Comparison of ENCODE assay signal across 8 mouse cellular contexts in genomic region chr10:80827870-80828420, GRCm38 (mm10). TPM values are rescaled to one million over a fixed set of nuclear protein-coding genes. Genes with fewer than 3 reads are reported as not detected.
DNase-seq lines count a peak whose midpoint lies in the region; ATAC-seq and TF ChIP-seq lines count a peak whose summit lies in the region.
"Had no signal": no experiment of that assay in that cellular context is flagged by ENCODE, and none has a peak within 500 bp of the region (broad histone marks: within the 10 kb centered on the region; RNA-seq: fewer than 3 reads in every experiment).

No protein-coding gene starts in this region.

- DNase-seq in lung, postnatal 14 days: no peak
- no peak for DNase-seq in forebrain, embryonic 11.5 days (ENCODE audit: low spot score)
- DNase-seq in limb, embryonic 11.5 days (ENCODE audit: low spot score): no peak
- DNase-seq in left cerebral cortex, postnatal 36 days (ENCODE audit: low spot score in 2 of 2): no peak
- DNase-seq in frontal cortex, postnatal 10 days (ENCODE audit: low spot score in 2 of 2): no peak
- DNase-seq: kidney, adult 9 months had no signal

- intact Hi-C loops in left cerebral cortex, postnatal 36 days (cut with DNase I): loop anchor here (10.0 kb wide), 1 partner anchor 167 kb away; no protein-coding TSS in a partner anchor

- no peak for TF ChIP-seq POLR2A in small intestine, adult 2 months (IDR thresholded peaks at IDR 0.05; ENCODE audit: low read depth, low read length)

- ATAC-seq in lung, embryonic 15.5 days (ENCODE audit: borderline replicate concordance, extremely low read depth, low FRiP score, low TSS enrichment): no peak
- no peak for ATAC-seq in forebrain, embryonic 11.5 days (replicated peaks; ENCODE audit: low FRiP score)
- no peak for ATAC-seq in limb, embryonic 11.5 days (ENCODE audit: insufficient number of reproducible peaks, low FRiP score, low TSS enrichment, low read depth)

- no peak for TF ChIP-seq CTCF in small intestine, adult 2 months (IDR thresholded peaks at IDR 0.05; ENCODE audit: extremely low read depth, insufficient read length, insufficient replicate concordance, low read depth, low read length)

- peak overlapping the region; percentile 80 for H3K4me2 ChIP-seq in lung, embryonic 15.5 days
- H3K4me2 ChIP-seq in forebrain, embryonic 11.5 days (ENCODE audit: low read depth, low read length, severe bottlenecking): peak overlapping the region; percentile 97
- H3K4me2 ChIP-seq in limb, embryonic 11.5 days (ENCODE audit: low read depth, severe bottlenecking): peak overlapping the region; percentile 96

- peaks cover 29% of the 10 kb centered on the region for H3K4me1 ChIP-seq in lung, embryonic 15.5 days
- H3K4me1 ChIP-seq in forebrain, embryonic 11.5 days (replicated peaks; ENCODE audit: control insufficient read depth, insufficient read depth, low read length): peaks cover 18% of the 10 kb centered on the region
- H3K4me1 ChIP-seq in limb, embryonic 11.5 days (ENCODE audit: control insufficient read depth, insufficient read depth, low read length): peaks cover 23% of the 10 kb centered on the region
- peaks cover 23% of the 10 kb centered on the region for H3K4me1 ChIP-seq in small intestine, adult 2 months (ENCODE audit: control insufficient read depth, insufficient read depth, insufficient read length, low read length)

- H3K9me3 ChIP-seq in lung, embryonic 15.5 days: no peaks in the 10 kb centered on the region
- no peaks in the 10 kb centered on the region for H3K9me3 ChIP-seq in forebrain, embryonic 11.5 days (ENCODE audit: control insufficient read depth, low read length)
- H3K9me3 ChIP-seq in limb, embryonic 11.5 days (ENCODE audit: control insufficient read depth, low read length): no peaks in the 10 kb centered on the region

- peak overlapping the region; percentile 77 for H3K4me3 ChIP-seq in lung, embryonic 15.5 days
- H3K4me3 ChIP-seq in forebrain, embryonic 11.5 days (ENCODE audit: low read depth, low read length): peak overlapping the region; percentile 59
- peak overlapping the region; percentile 54 for H3K4me3 ChIP-seq in limb, embryonic 11.5 days (ENCODE audit: low read depth, low read length)
- H3K4me3 ChIP-seq in small intestine, adult 2 months (ENCODE audit: low read depth, low read length): peak overlapping the region; percentile 76

- H3K27me3 ChIP-seq in lung, embryonic 15.5 days: peaks cover 2% of the 10 kb centered on the region; the same call in 1 of the 2 replicates
- H3K27me3 ChIP-seq in forebrain, embryonic 11.5 days (ENCODE audit: control insufficient read depth, insufficient read depth, low read length): no peaks in the 10 kb centered on the region
- no peaks in the 10 kb centered on the region for H3K27me3 ChIP-seq in limb, embryonic 11.5 days (ENCODE audit: control insufficient read depth, insufficient read depth, low read length)
- no peaks in the 10 kb centered on the region for H3K27me3 ChIP-seq in small intestine, adult 2 months (ENCODE audit: control insufficient read depth, insufficient read depth, low read length)

- H3K27ac ChIP-seq in lung, embryonic 15.5 days: no peak overlapping the region
- no peak overlapping the region for H3K27ac ChIP-seq in forebrain, embryonic 11.5 days (ENCODE audit: low read depth, low read length)
- no peak overlapping the region for H3K27ac ChIP-seq in limb, embryonic 11.5 days (replicated peaks; ENCODE audit: low read depth, low read length)
- H3K27ac ChIP-seq in small intestine, adult 2 months (ENCODE audit: insufficient read depth, low read depth, low read length): no peak overlapping the region

- H3K9ac ChIP-seq in lung, embryonic 15.5 days: peak overlapping the region; percentile 96
- H3K9ac ChIP-seq in forebrain, embryonic 11.5 days (ENCODE audit: low read length): peak overlapping the region; percentile 82
- H3K9ac ChIP-seq in limb, embryonic 11.5 days (ENCODE audit: low read length): peak overlapping the region; percentile 95

- H3K36me3 ChIP-seq in lung, embryonic 15.5 days: peaks cover 17% of the 10 kb centered on the region
- no peaks in the 10 kb centered on the region; the same call in 1 of the 2 replicates for H3K36me3 ChIP-seq in forebrain, embryonic 11.5 days (ENCODE audit: control insufficient read depth, insufficient read depth, low read length)
- peaks cover 5% of the 10 kb centered on the region; the same call in 1 of the 2 replicates for H3K36me3 ChIP-seq in limb, embryonic 11.5 days (ENCODE audit: control insufficient read depth, insufficient read depth, low read length)
- peaks cover 19% of the 10 kb centered on the region for H3K36me3 ChIP-seq in small intestine, adult 2 months (ENCODE audit: control insufficient read depth, insufficient read depth, low read length)

- 61% methylated on average over 10 of the region's 10 CpGs for WGBS in lung, embryonic 15.5 days
- 89% methylated on average over 10 of the region's 10 CpGs for WGBS in forebrain, embryonic 11.5 days
- WGBS in limb, embryonic 11.5 days: 85% methylated on average over 10 of the region's 10 CpGs
- WGBS in small intestine, adult 2 months: 25% methylated on average over 10 of the region's 10 CpGs

RNA-seq across cellular contexts. Expression of gene Oaz1, which starts 1.5 kb away (rescaled TPM):
- 1,965 and 1,985 TPM in 2 replicates for polyA plus RNA-seq in lung, embryonic 15.5 days (2015; fragmentation: Nextera tagmentation; extraction: Ambion mirVana)
- 1,775 and 1,994 TPM in 2 replicates for polyA plus RNA-seq in forebrain, embryonic 11.5 days (2014; fragmentation: Nextera tagmentation; extraction: Ambion mirVana)
- 2,003 and 2,108 TPM in 2 replicates for polyA plus RNA-seq in limb, embryonic 11.5 days (2014; fragmentation: Nextera tagmentation; extraction: Ambion mirVana)
- polyA plus RNA-seq in small intestine, adult 2 months (2012; rRNA removed): 771 and 1,172 TPM in 2 replicates
- 100 to 1,000 TPM; 507 to 583 TPM for total RNA-seq in left cerebral cortex, postnatal 36 days (2021)

RNA-seq across cellular contexts. Expression of gene Jsrp1, which starts 14.6 kb away (rescaled TPM):
- 0.74 and 1.5 TPM in 2 replicates for polyA plus RNA-seq in lung, embryonic 15.5 days (2015; fragmentation: Nextera tagmentation; extraction: Ambion mirVana)
- polyA plus RNA-seq in forebrain, embryonic 11.5 days (2014; fragmentation: Nextera tagmentation; extraction: Ambion mirVana): 0.47 and 0.59 TPM in 2 replicates
- 0.40 and 0.96 TPM in 2 replicates for polyA plus RNA-seq in limb, embryonic 11.5 days (2014; fragmentation: Nextera tagmentation; extraction: Ambion mirVana)
- not detected in 2 replicates for polyA plus RNA-seq in small intestine, adult 2 months (2012; rRNA removed)
- 1 to 10 TPM; 5.5 to 5.6 TPM for total RNA-seq in left cerebral cortex, postnatal 36 days (2021)

RNA-seq across cellular contexts. Expression of gene Lingo3, which starts 15.9 kb away (rescaled TPM):
- 0.05 and 0.31 TPM in 2 replicates for polyA plus RNA-seq in lung, embryonic 15.5 days (2015; fragmentation: Nextera tagmentation; extraction: Ambion mirVana)
- polyA plus RNA-seq in forebrain, embryonic 11.5 days (2014; fragmentation: Nextera tagmentation; extraction: Ambion mirVana): 1.2 and 2.1 TPM in 2 replicates
- polyA plus RNA-seq in limb, embryonic 11.5 days (2014; fragmentation: Nextera tagmentation; extraction: Ambion mirVana): 0.33 and 0.36 TPM in 2 replicates
- 0.06 and 0.08 TPM in 2 replicates for polyA plus RNA-seq in small intestine, adult 2 months (2012; rRNA removed)
- total RNA-seq in left cerebral cortex, postnatal 36 days (2021): 10 to 100 TPM; 38.5 to 46.7 TPM

RNA-seq across cellular contexts. Expression of gene Amh, which starts 22.9 kb away (rescaled TPM):
- polyA plus RNA-seq in lung, embryonic 15.5 days (2015; fragmentation: Nextera tagmentation; extraction: Ambion mirVana): 0.09 and 0.13 TPM in 2 replicates
- 0.15 and 0.16 TPM in 2 replicates for polyA plus RNA-seq in forebrain, embryonic 11.5 days (2014; fragmentation: Nextera tagmentation; extraction: Ambion mirVana)
- polyA plus RNA-seq in limb, embryonic 11.5 days (2014; fragmentation: Nextera tagmentation; extraction: Ambion mirVana): not detected in 2 replicates
- 0.87 and 0.95 TPM in 2 replicates for polyA plus RNA-seq in small intestine, adult 2 months (2012; rRNA removed)
- total RNA-seq in left cerebral cortex, postnatal 36 days (2021): 1 to 10 TPM; 1.2 to 2.0 TPM

RNA-seq across cellular contexts. Expression of gene Lsm7, which starts 27.1 kb away (rescaled TPM):
- 254 and 281 TPM in 2 replicates for polyA plus RNA-seq in lung, embryonic 15.5 days (2015; fragmentation: Nextera tagmentation; extraction: Ambion mirVana)
- 308 and 322 TPM in 2 replicates for polyA plus RNA-seq in forebrain, embryonic 11.5 days (2014; fragmentation: Nextera tagmentation; extraction: Ambion mirVana)
- 375 and 398 TPM in 2 replicates for polyA plus RNA-seq in limb, embryonic 11.5 days (2014; fragmentation: Nextera tagmentation; extraction: Ambion mirVana)
- 61.1 and 82.7 TPM in 2 replicates for polyA plus RNA-seq in small intestine, adult 2 months (2012; rRNA removed)
- total RNA-seq in left cerebral cortex, postnatal 36 days (2021): 10 to 100 TPM; 34.2 to 44.0 TPM
